Comparison of ENCODE assay signal across 15 mouse cellular contexts in genomic region chr12:98005671-98006469, GRCm38 (mm10).
A peak's percentile ranks its signal among the peaks of the same experiment; 100 is the strongest.
DNase-seq lines count a peak whose midpoint lies in the region; ATAC-seq and TF ChIP-seq lines count a peak whose summit lies in the region.
"Had no signal": no experiment of that assay in that cellular context is flagged by ENCODE, and none has a peak within 500 bp of the region (broad histone marks: within the 10 kb centered on the region; RNA-seq: fewer than 3 reads in every experiment).

No protein-coding gene starts in this region.

- WGBS in kidney, adult 2 months = 38% methylated on average over 5 of the region's 5 CpGs
- WGBS in midbrain, embryonic 14.5 days = 37% methylated on average over 5 of the region's 5 CpGs

- no peak for TF ChIP-seq CTCF in kidney, adult 2 months (conservative IDR thresholded peaks at IDR 0.05; ENCODE audit: insufficient read depth, insufficient read length, low read depth, low read length)

- no peak overlapping the region for H3K9ac ChIP-seq in midbrain, embryonic 14.5 days (replicated peaks; ENCODE audit: low read length)
- H3K9ac ChIP-seq: embryonic facial prominence, embryonic 12.5 days; hindbrain, embryonic 15.5 days had no signal

- no peaks in the 10 kb centered on the region for H3K9me3 ChIP-seq in megakaryocyte, embryonic 14.5 days
- no peaks in the 10 kb centered on the region for H3K9me3 ChIP-seq in midbrain, embryonic 14.5 days (ENCODE audit: control insufficient read depth, low read length)
- H3K9me3 ChIP-seq: embryonic facial prominence, embryonic 12.5 days; hindbrain, embryonic 15.5 days had no signal

- TF ChIP-seq POLR2A in kidney, adult 2 months (IDR thresholded peaks at IDR 0.05; ENCODE audit: low read depth, low read length) = no peak

- peak; percentile 2 for DNase-seq in kidney, adult 2 months
- DNase-seq in kidney, adult 11 months = no peak
- DNase-seq in embryo, embryonic 11 days = peak; percentile 9
- peak; percentile 17 for DNase-seq in midbrain, embryonic 14.5 days
- no peak for DNase-seq in thymus, postnatal 25 days
- no peak for DNase-seq in right cerebral cortex, postnatal 36 days (ENCODE audit: low spot score in 2 of 2)
- DNase-seq: adrenal gland, postnatal 10 days; heart, adult 2 months; right cerebral cortex, adult 18-20 months; thymus, postnatal 36 days had no signal

- no peak for ATAC-seq in megakaryocyte, adult 5-6 weeks (ENCODE audit: poor library complexity, severe bottlenecking)
- ATAC-seq in midbrain, embryonic 14.5 days (ENCODE audit: low FRiP score, low TSS enrichment) = no peak; the same call in 1 of the 2 replicates

- H3K4me3 ChIP-seq in kidney, adult 2 months (ENCODE audit: insufficient read depth, low read depth, low read length) = no peak overlapping the region
- H3K4me3 ChIP-seq in megakaryocyte, embryonic 14.5 days (replicated peaks) = peak overlapping the region; percentile 79
- no peak overlapping the region for H3K4me3 ChIP-seq in midbrain, embryonic 14.5 days (replicated peaks; ENCODE audit: low read depth, low read length)
- H3K4me3 ChIP-seq: embryonic facial prominence, embryonic 12.5 days; heart, adult 2 months; hindbrain, embryonic 15.5 days had no signal

- H3K4me1 ChIP-seq in kidney, adult 2 months (ENCODE audit: control insufficient read depth, insufficient read depth, low read length) = 0 out of 2 replicates have a peak, but pooled peaks cover 3% of the 10 kb centered on the region
- H3K4me1 ChIP-seq in megakaryocyte, embryonic 14.5 days = peaks cover 36% of the 10 kb centered on the region
- no peaks in the 10 kb centered on the region for H3K4me1 ChIP-seq in midbrain, embryonic 14.5 days (ENCODE audit: control insufficient read depth, insufficient read depth, low read length)
- H3K4me1 ChIP-seq: embryonic facial prominence, embryonic 12.5 days had no signal

- no peak overlapping the region for H3K4me2 ChIP-seq in midbrain, embryonic 14.5 days (ENCODE audit: low read length)
- H3K4me2 ChIP-seq: embryonic facial prominence, embryonic 12.5 days; hindbrain, embryonic 15.5 days; liver, embryonic 11.5 days had no signal

- H3K27me3 ChIP-seq in kidney, adult 2 months (replicated peaks; ENCODE audit: control insufficient read depth, insufficient read depth, low read length) = no peaks in the 10 kb centered on the region
- H3K27me3 ChIP-seq in megakaryocyte, embryonic 14.5 days (replicated peaks) = no peaks in the 10 kb centered on the region
- H3K27me3 ChIP-seq in midbrain, embryonic 14.5 days (ENCODE audit: control insufficient read depth, insufficient read depth, low read length) = no peaks in the 10 kb centered on the region
- H3K27me3 ChIP-seq: embryonic facial prominence, embryonic 12.5 days; hindbrain, embryonic 15.5 days had no signal

- no peak overlapping the region for H3K27ac ChIP-seq in kidney, adult 2 months (ENCODE audit: insufficient read depth, low read depth, low read length)
- H3K27ac ChIP-seq in midbrain, embryonic 14.5 days (replicated peaks; ENCODE audit: low read depth, low read length) = no peak overlapping the region
- H3K27ac ChIP-seq: embryonic facial prominence, embryonic 12.5 days; heart, adult 2 months; hindbrain, embryonic 15.5 days had no signal

- no peaks in the 10 kb centered on the region for H3K36me3 ChIP-seq in kidney, adult 2 months (ENCODE audit: control insufficient read depth, insufficient read depth, low read length)
- no peaks in the 10 kb centered on the region for H3K36me3 ChIP-seq in megakaryocyte, embryonic 14.5 days (replicated peaks; ENCODE audit: low read length)
- no peaks in the 10 kb centered on the region for H3K36me3 ChIP-seq in midbrain, embryonic 14.5 days (ENCODE audit: control insufficient read depth, insufficient read depth, low read length)
- H3K36me3 ChIP-seq: embryonic facial prominence, embryonic 12.5 days; hindbrain, embryonic 15.5 days had no signal

Comparison
In these comparisons a context has a peak if more than half of its experiments do, and no peak if none do; other contexts are left out.
1. DNase-seq: peak in kidney, adult 2 months (single experiment), embryo, embryonic 11 days (single experiment) and midbrain, embryonic 14.5 days (single experiment); none in kidney, adult 11 months (single experiment), thymus, postnatal 25 days (single experiment) and right cerebral cortex, postnatal 36 days (0 of 2).